Mouse (Mus musculus): ENCODE data around the gene Msi2. TPM values are rescaled to one million over a fixed set of nuclear protein-coding genes. Genes with fewer than 3 reads are reported as not detected.

Msi2 gene
- total RNA-seq, 2 experiments from 2014 or later: 110 to 113 TPM

GRCm38 (mm10) chr11:88461601-88462000 lies 256.7 kb downstream of the Msi2 start:
- no peak for DNase-seq (ENCODE audit: low spot score in 2 of 2)

- DNase-seq (ENCODE audit: low spot score in 2 of 2): no peak
Measured at GRCm38 (mm10) chr11:88459946-88460736, 258.2 kb downstream of the Msi2 start.

GRCm38 (mm10) chr11:88457241-88457738 lies 261.0 kb downstream of the Msi2 start:
- DNase-seq (ENCODE audit: low spot score in 2 of 2): no peak

GRCm38 (mm10) chr11:88454867-88455806 lies 263.2 kb downstream of the Msi2 start:
- DNase-seq (ENCODE audit: low spot score in 2 of 2): peak in 1 of 2 experiments; percentile 42

- DNase-seq (ENCODE audit: low spot score in 2 of 2): no peak
Measured at GRCm38 (mm10) chr11:88449180-88449579, 269.1 kb downstream of the Msi2 start.

GRCm38 (mm10) chr11:88448571-88448970 lies 269.7 kb downstream of the Msi2 start:
- no peak for DNase-seq (ENCODE audit: low spot score in 2 of 2)

- no peak for DNase-seq (ENCODE audit: low spot score in 2 of 2)
Measured at GRCm38 (mm10) chr11:88447350-88447749, 271.0 kb downstream of the Msi2 start.

- peak in 1 of 2 experiments; percentile 13 for DNase-seq (ENCODE audit: low spot score in 2 of 2)
Measured at GRCm38 (mm10) chr11:88443905-88444304, 274.4 kb downstream of the Msi2 start.

- peak in 1 of 2 experiments; percentile 35 for DNase-seq (ENCODE audit: low spot score in 2 of 2)
Measured at GRCm38 (mm10) chr11:88443291-88443690, 275.0 kb downstream of the Msi2 start.

- DNase-seq (ENCODE audit: low spot score in 2 of 2): no peak
Measured at GRCm38 (mm10) chr11:88441871-88442740, 276.2 kb downstream of the Msi2 start.

GRCm38 (mm10) chr11:88438659-88439058 lies 279.7 kb downstream of the Msi2 start:
- DNase-seq (ENCODE audit: low spot score in 2 of 2): no peak

GRCm38 (mm10) chr11:88436596-88436995 lies 281.7 kb downstream of the Msi2 start:
- no peak for DNase-seq (ENCODE audit: low spot score in 2 of 2)

GRCm38 (mm10) chr11:88435543-88435942 lies 282.8 kb downstream of the Msi2 start:
- DNase-seq (ENCODE audit: low spot score in 2 of 2): no peak

- peak in 1 of 2 experiments; percentile 22 for DNase-seq (ENCODE audit: low spot score in 2 of 2)
Measured at GRCm38 (mm10) chr11:88431363-88432269, 286.7 kb downstream of the Msi2 start.

- no peak for DNase-seq (ENCODE audit: low spot score in 2 of 2)
Measured at GRCm38 (mm10) chr11:88430292-88430691, 288.0 kb downstream of the Msi2 start.

GRCm38 (mm10) chr11:88429680-88430079 lies 288.6 kb downstream of the Msi2 start:
- DNase-seq (ENCODE audit: low spot score in 2 of 2): no peak

GRCm38 (mm10) chr11:88425631-88426101 lies 292.6 kb downstream of the Msi2 start:
- no peak for DNase-seq (ENCODE audit: low spot score in 2 of 2)

GRCm38 (mm10) chr11:88424034-88424767 lies 294.1 kb downstream of the Msi2 start:
- peak in 1 of 2 experiments; percentile 44 for DNase-seq (ENCODE audit: low spot score in 2 of 2)

- DNase-seq (ENCODE audit: low spot score in 2 of 2): no peak
Measured at GRCm38 (mm10) chr11:88421057-88421578, 297.2 kb downstream of the Msi2 start.

Measured in layer of hippocampus, adult 18-20 months (tissue).